Mouse (Mus musculus) erythroblast, embryonic 14.5 days (primary cell): ENCODE results near the gene 4930415L06Rik. TPM values are rescaled to one million over a fixed set of nuclear protein-coding genes. Genes with fewer than 3 reads are reported as not detected.

ENCODE experiments used
- H3K27me3 ChIP-seq: 2 replicates; pipeline ENCODE4 v1.6.1; 2012; ENCODE audit warnings: inconsistent platforms; ENCODE audit not compliant: control insufficient read depth
- H3K36me3 ChIP-seq: 2 replicates; pipeline ENCODE4 v1.6.1; 2012; ENCODE audit warnings: mild to moderate bottlenecking, inconsistent platforms; ENCODE audit not compliant: control insufficient read depth
- H3K4me1 ChIP-seq: 2 replicates; pipeline ENCODE4 v1.6.1; 2012; ENCODE audit warnings: inconsistent platforms; ENCODE audit not compliant: control insufficient read depth
- H3K4me3 ChIP-seq: replicated peaks from 2 replicates; pipeline ENCODE3; 2012; ENCODE audit warnings: moderate library complexity, mild to moderate bottlenecking, inconsistent platforms
- H3K9me3 ChIP-seq: 2 replicates; pipeline ENCODE4 v1.6.1; 2012; ENCODE audit warnings: low read length, inconsistent platforms, mixed read lengths; ENCODE audit not compliant: control insufficient read depth
- GATA1 ChIP-seq: IDR thresholded peaks from 2 replicates; pipeline ENCODE4 v1.6.1; 2012; ENCODE audit warnings: low read length, inconsistent platforms, mixed read lengths
- TAL1 ChIP-seq: IDR thresholded peaks from 3 replicates; pipeline ENCODE4 v1.6.1; 2012; ENCODE audit warnings: low read length, inconsistent platforms, mixed read lengths
- polyA plus RNA-seq: library from polyadenylated mRNA; stranded (reverse); fragments of >175 nt; gene quantifications from 2 replicates; pipeline ENCODE4 v1.2.3, GENCODE M21; 2012

4930415L06Rik gene
- 0.02 TPM in 1 of 2 replicates, not detected in the other for polyA plus RNA-seq

GRCm38 (mm10) chrX:89932752-89933151 lies at the start of gene 4930415L06Rik:
4930415L06Rik (minus strand) TSS chrX:89932852.
- Histone ChIP-seq H3K36me3 (no peaks in the 10 kb centered on the region), H3K9me3 (peaks cover 2% of the 10 kb centered on the region; the same call in 1 of the 2 replicates), H3K4me1 (no peaks in the 10 kb centered on the region), H3K4me3 (no peak within 1 kb of the TSS), H3K27me3 (no peaks in the 10 kb centered on the region)
- TF ChIP-seq GATA1, result no peak
- no peak for TF ChIP-seq TAL1

GRCm38 (mm10) chrX:89978621-89979020 lies 46.0 kb upstream of the 4930415L06Rik start:
- Histone ChIP-seq H3K27me3 (no peaks in the 10 kb centered on the region), H3K9me3 (no peaks in the 10 kb centered on the region), H3K36me3 (no peaks in the 10 kb centered on the region), H3K4me1 (no peaks in the 10 kb centered on the region), H3K4me3 (no peak overlapping the region)
- TF ChIP-seq TAL1 (no peak), GATA1 (no peak)

GRCm38 (mm10) chrX:89904871-89905270 lies 27.8 kb downstream of the 4930415L06Rik start:
- H3K27me3 ChIP-seq, result no peaks in the 10 kb centered on the region
- TF ChIP-seq GATA1, result no peak
- no peak for TF ChIP-seq TAL1
- H3K36me3 ChIP-seq, result no peaks in the 10 kb centered on the region
- H3K9me3 ChIP-seq, result no peaks in the 10 kb centered on the region
- H3K4me1 ChIP-seq, result no peaks in the 10 kb centered on the region
- no peak overlapping the region for H3K4me3 ChIP-seq

Other genes with a start within 250 kb of the 4930415L06Rik start
- not detected in 2 replicates for gene 4932429P05Rik, start 180.6 kb downstream of the 4930415L06Rik start, polyA plus RNA-seq